Comparison of ENCODE assay signal across 21 mouse cellular contexts in genomic region chr10:55935447-55935846, GRCm38 (mm10).
DNase-seq lines count a peak whose midpoint lies in the region; ATAC-seq lines count a peak whose summit lies in the region.
"Had no signal": no experiment of that assay in that cellular context is flagged by ENCODE, and none has a peak within 500 bp of the region (broad histone marks: within the 10 kb centered on the region; RNA-seq: fewer than 3 reads in every experiment).

No protein-coding gene starts in this region.

- H3K27me3 ChIP-seq in forebrain, embryonic 13.5 days, result no peaks in the 10 kb centered on the region
- no peaks in the 10 kb centered on the region for H3K27me3 ChIP-seq in forebrain, embryonic 10.5 days (ENCODE audit: poor library complexity, severe bottlenecking)
- H3K27me3 ChIP-seq in midbrain, embryonic 13.5 days, result no peaks in the 10 kb centered on the region
- H3K27me3 ChIP-seq in midbrain, embryonic 16.5 days (ENCODE audit: control insufficient read depth, insufficient read depth, low read depth, low read length), result no peaks in the 10 kb centered on the region
- no peaks in the 10 kb centered on the region for H3K27me3 ChIP-seq in forebrain, embryonic 16.5 days (replicated peaks; ENCODE audit: control insufficient read depth, insufficient read depth, low read length)
- H3K27me3 ChIP-seq: embryonic facial prominence, embryonic 12.5 days; embryonic facial prominence, embryonic 15.5 days; hindbrain, embryonic 12.5 days; hindbrain, embryonic 15.5 days had no signal

- no peak overlapping the region for H3K27ac ChIP-seq in forebrain, embryonic 13.5 days
- no peak overlapping the region for H3K27ac ChIP-seq in forebrain, embryonic 10.5 days
- H3K27ac ChIP-seq in midbrain, embryonic 13.5 days, result no peak overlapping the region
- H3K27ac ChIP-seq in midbrain, embryonic 16.5 days (ENCODE audit: low read length), result no peak overlapping the region
- H3K27ac ChIP-seq in forebrain, embryonic 16.5 days (ENCODE audit: low read length), result no peak overlapping the region
- H3K27ac ChIP-seq: embryonic facial prominence, embryonic 12.5 days; embryonic facial prominence, embryonic 15.5 days; hindbrain, embryonic 12.5 days; hindbrain, embryonic 15.5 days had no signal

- H3K9ac ChIP-seq in forebrain, embryonic 13.5 days, result no peak overlapping the region
- no peak overlapping the region for H3K9ac ChIP-seq in midbrain, embryonic 13.5 days (replicated peaks)
- H3K9ac ChIP-seq in midbrain, embryonic 16.5 days (ENCODE audit: low read depth, low read length), result no peak overlapping the region
- no peak overlapping the region for H3K9ac ChIP-seq in forebrain, embryonic 16.5 days (replicated peaks; ENCODE audit: low read depth, low read length)
- H3K9ac ChIP-seq: embryonic facial prominence, embryonic 12.5 days; embryonic facial prominence, embryonic 15.5 days; hindbrain, embryonic 12.5 days; hindbrain, embryonic 15.5 days had no signal

- no peak for DNase-seq in forebrain, embryonic 10.5 days (ENCODE audit: extremely low spot score, low spot score)
- DNase-seq in retina, embryonic 14.5 days (ENCODE audit: low spot score), result no peak
- DNase-seq: adrenal gland, adult 8-10 months; adrenal gland, postnatal 25 days; cerebellum, adult 11 months; cerebellum, adult 2 months; cerebellum, adult 9-11 months; cerebellum, postnatal 25 days; gastrocnemius, postnatal 10 days; gastrocnemius, postnatal 36 days had no signal

- H3K4me1 ChIP-seq in forebrain, embryonic 13.5 days, result no peaks in the 10 kb centered on the region
- peaks cover 6% of the 10 kb centered on the region; the same call in 1 of the 2 replicates for H3K4me1 ChIP-seq in forebrain, embryonic 10.5 days
- H3K4me1 ChIP-seq in midbrain, embryonic 13.5 days (replicated peaks), result no peaks in the 10 kb centered on the region
- no peaks in the 10 kb centered on the region for H3K4me1 ChIP-seq in midbrain, embryonic 16.5 days (ENCODE audit: control insufficient read depth, insufficient read depth, low read length)
- H3K4me1 ChIP-seq in forebrain, embryonic 16.5 days (replicated peaks; ENCODE audit: control insufficient read depth, insufficient read depth, low read length), result no peaks in the 10 kb centered on the region; the same call in 1 of the 2 replicates
- H3K4me1 ChIP-seq: embryonic facial prominence, embryonic 12.5 days; embryonic facial prominence, embryonic 15.5 days; hindbrain, embryonic 12.5 days; hindbrain, embryonic 15.5 days had no signal

- no peak overlapping the region for H3K4me2 ChIP-seq in forebrain, embryonic 13.5 days
- no peak overlapping the region for H3K4me2 ChIP-seq in midbrain, embryonic 13.5 days (replicated peaks)
- no peak overlapping the region for H3K4me2 ChIP-seq in midbrain, embryonic 16.5 days (ENCODE audit: low read length)
- H3K4me2 ChIP-seq in forebrain, embryonic 16.5 days (ENCODE audit: low read length), result no peak overlapping the region
- H3K4me2 ChIP-seq: embryonic facial prominence, embryonic 12.5 days; embryonic facial prominence, embryonic 15.5 days; heart, embryonic 11.5 days; hindbrain, embryonic 12.5 days; hindbrain, embryonic 15.5 days had no signal

- peak; percentile 57; the same call in 1 of the 2 replicates for ATAC-seq in forebrain, embryonic 13.5 days
- ATAC-seq in midbrain, embryonic 13.5 days, result peak; percentile 55; the same call in 1 of the 2 replicates
- ATAC-seq in midbrain, embryonic 16.5 days, result no peak
- peak; percentile 78 for ATAC-seq in forebrain, embryonic 16.5 days
- ATAC-seq: activated CD4-positive, CD25-positive, alpha-beta regulatory T cell, adult 4 months; intestine, postnatal 0 days had no signal

- no peaks in the 10 kb centered on the region for H3K36me3 ChIP-seq in forebrain, embryonic 13.5 days (ENCODE audit: poor library complexity, severe bottlenecking)
- no peaks in the 10 kb centered on the region for H3K36me3 ChIP-seq in forebrain, embryonic 10.5 days (replicated peaks)
- H3K36me3 ChIP-seq in midbrain, embryonic 13.5 days, result no peaks in the 10 kb centered on the region
- no peaks in the 10 kb centered on the region for H3K36me3 ChIP-seq in midbrain, embryonic 16.5 days (ENCODE audit: control insufficient read depth, insufficient read depth, low read length)
- H3K36me3 ChIP-seq in forebrain, embryonic 16.5 days (ENCODE audit: control insufficient read depth, insufficient read depth), result no peaks in the 10 kb centered on the region
- H3K36me3 ChIP-seq: embryonic facial prominence, embryonic 12.5 days; embryonic facial prominence, embryonic 15.5 days; hindbrain, embryonic 12.5 days; hindbrain, embryonic 15.5 days had no signal

- no peaks in the 10 kb centered on the region for H3K9me3 ChIP-seq in forebrain, embryonic 13.5 days (replicated peaks)
- no peaks in the 10 kb centered on the region for H3K9me3 ChIP-seq in forebrain, embryonic 10.5 days
- H3K9me3 ChIP-seq in midbrain, embryonic 13.5 days, result no peaks in the 10 kb centered on the region
- no peaks in the 10 kb centered on the region for H3K9me3 ChIP-seq in midbrain, embryonic 16.5 days (replicated peaks; ENCODE audit: control insufficient read depth, low read length, poor library complexity, severe bottlenecking)
- no peaks in the 10 kb centered on the region for H3K9me3 ChIP-seq in forebrain, embryonic 16.5 days (ENCODE audit: control insufficient read depth, low read length)
- H3K9me3 ChIP-seq: embryonic facial prominence, embryonic 12.5 days; embryonic facial prominence, embryonic 15.5 days; hindbrain, embryonic 12.5 days; hindbrain, embryonic 15.5 days had no signal

- no peak overlapping the region for H3K4me3 ChIP-seq in forebrain, embryonic 13.5 days
- no peak overlapping the region for H3K4me3 ChIP-seq in forebrain, embryonic 10.5 days
- no peak overlapping the region for H3K4me3 ChIP-seq in midbrain, embryonic 13.5 days (replicated peaks)
- no peak overlapping the region for H3K4me3 ChIP-seq in midbrain, embryonic 16.5 days (ENCODE audit: low read depth, low read length)
- H3K4me3 ChIP-seq in forebrain, embryonic 16.5 days (replicated peaks; ENCODE audit: low read length), result no peak overlapping the region
- H3K4me3 ChIP-seq: embryonic facial prominence, embryonic 12.5 days; embryonic facial prominence, embryonic 15.5 days; hindbrain, embryonic 12.5 days; hindbrain, embryonic 15.5 days had no signal

- 75% methylated on average over 2 of the region's 2 CpGs for WGBS in forebrain, embryonic 13.5 days
- 78% methylated on average over 2 of the region's 2 CpGs for WGBS in forebrain, embryonic 10.5 days
- WGBS in midbrain, embryonic 13.5 days, result 77% methylated on average over 2 of the region's 2 CpGs
- 56% methylated on average over 2 of the region's 2 CpGs for WGBS in midbrain, embryonic 16.5 days
- 47% methylated on average over 2 of the region's 2 CpGs for WGBS in forebrain, embryonic 16.5 days
